Mouse (Mus musculus): ENCODE results near the gene Slk.

- TF ChIP-seq POLR2A (IDR thresholded peaks at IDR 0.05; ENCODE audit: borderline replicate concordance, extremely low read depth, insufficient read depth, insufficient read length, poor library complexity, severe bottlenecking) (no peak), CTCF (IDR thresholded peaks at IDR 0.05; ENCODE audit: borderline replicate concordance, extremely low read depth, insufficient read depth, insufficient read length) (no peak)
Observed at GRCm38 (mm10) chr19:47654896-47655295, 75.4 kb downstream of the Slk start.

Measured in brain, embryonic 14.5 days (tissue).